14 mouse cellular contexts compared by ENCODE assay signal in the genomic region with DNA sequence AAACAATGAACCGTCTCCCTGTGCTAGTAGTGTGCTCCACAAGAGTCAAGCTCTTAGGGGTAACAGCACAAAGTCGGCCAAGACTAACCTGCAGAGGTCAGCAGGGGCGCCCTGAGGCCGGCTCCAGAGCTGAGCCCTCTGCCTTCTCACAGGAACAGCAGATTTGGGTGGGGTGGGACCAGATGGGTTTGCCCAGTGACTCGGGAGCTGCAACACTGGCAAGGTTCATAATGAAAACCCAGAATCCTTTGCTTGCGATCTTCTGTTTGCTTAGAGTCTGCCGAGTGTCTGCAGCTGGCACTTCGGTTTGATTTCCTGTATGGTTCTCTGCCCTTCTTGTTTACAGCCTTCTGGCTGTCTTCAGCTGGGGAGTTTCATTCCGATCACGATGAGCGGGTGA. TPM values are rescaled to one million over a fixed set of nuclear protein-coding genes. Genes with fewer than 3 reads are reported as not detected.
DNase-seq lines count a peak whose midpoint lies in the region; ATAC-seq and TF ChIP-seq lines count a peak whose summit lies in the region.
"Had no signal": no experiment of that assay in that cellular context is flagged by ENCODE, and none has a peak within 500 bp of the region (broad histone marks: within the 10 kb centered on the region; RNA-seq: fewer than 3 reads in every experiment).

No protein-coding gene starts in this region.

- TF ChIP-seq CTCF in lung, postnatal 0 days (IDR thresholded peaks at IDR 0.05) = no peak
- TF ChIP-seq CTCF in hindbrain, postnatal 0 days (IDR thresholded peaks at IDR 0.05; ENCODE audit: low read depth) = no peak

- no peak for TF ChIP-seq EP300 in lung, postnatal 0 days (IDR thresholded peaks at IDR 0.05)

- no peaks in the 10 kb centered on the region for H3K9me3 ChIP-seq in lung, postnatal 0 days (ENCODE audit: low read length)
- no peaks in the 10 kb centered on the region for H3K9me3 ChIP-seq in hindbrain, postnatal 0 days (ENCODE audit: low read length)
- H3K9me3 ChIP-seq: limb, embryonic 15.5 days; midbrain, embryonic 10.5 days had no signal

- H3K9ac ChIP-seq in lung, postnatal 0 days (replicated peaks; ENCODE audit: low read depth) = no peak overlapping the region
- no peak overlapping the region for H3K9ac ChIP-seq in hindbrain, postnatal 0 days (replicated peaks; ENCODE audit: low read length)
- H3K9ac ChIP-seq: limb, embryonic 15.5 days had no signal

- no peaks in the 10 kb centered on the region for H3K36me3 ChIP-seq in lung, postnatal 0 days (ENCODE audit: insufficient read depth, low read length)
- no peaks in the 10 kb centered on the region for H3K36me3 ChIP-seq in splenic B cell, adult 2 months (ENCODE audit: control insufficient read depth, insufficient read depth, low read length, poor library complexity, severe bottlenecking)
- no peaks in the 10 kb centered on the region for H3K36me3 ChIP-seq in hindbrain, postnatal 0 days (ENCODE audit: insufficient read depth, low read length)
- H3K36me3 ChIP-seq: limb, embryonic 15.5 days; midbrain, embryonic 10.5 days had no signal

- no peak overlapping the region for H3K4me3 ChIP-seq in lung, postnatal 0 days (ENCODE audit: low read depth, low read length)
- no peak overlapping the region for H3K4me3 ChIP-seq in hindbrain, postnatal 0 days (ENCODE audit: low read length)
- H3K4me3 ChIP-seq: limb, embryonic 15.5 days; midbrain, embryonic 10.5 days had no signal

- H3K27ac ChIP-seq in lung, postnatal 0 days (ENCODE audit: low read length) = no peak overlapping the region
- H3K27ac ChIP-seq in hindbrain, postnatal 0 days = no peak overlapping the region
- H3K27ac ChIP-seq: limb, embryonic 15.5 days; midbrain, embryonic 10.5 days had no signal

- no peaks in the 10 kb centered on the region for H3K27me3 ChIP-seq in lung, postnatal 0 days (replicated peaks; ENCODE audit: insufficient read depth, low read length)
- H3K27me3 ChIP-seq in splenic B cell, adult 2 months (ENCODE audit: control insufficient read depth, insufficient read depth, low read length, poor library complexity, severe bottlenecking) = no peaks in the 10 kb centered on the region
- no peaks in the 10 kb centered on the region for H3K27me3 ChIP-seq in hindbrain, postnatal 0 days (ENCODE audit: insufficient read depth, low read length)
- H3K27me3 ChIP-seq: limb, embryonic 15.5 days; Patski had no signal

- H3K4me2 ChIP-seq in lung, postnatal 0 days (replicated peaks; ENCODE audit: low read depth, low read length) = peak overlapping the region; percentile 17; the same call in 1 of the 2 replicates
- no peak overlapping the region for H3K4me2 ChIP-seq in hindbrain, postnatal 0 days (ENCODE audit: low read depth, low read length)
- H3K4me2 ChIP-seq: limb, embryonic 15.5 days had no signal

- DNase-seq in cerebellum, postnatal 10 days = peak; percentile 18 to 20
- DNase-seq in cerebellum, adult 8-10 months = no peak
- peak; percentile 70 for DNase-seq in CD4-positive helper T cell, adult 2 months (ENCODE audit: low read depth, low spot score)
- peak; percentile 36 for DNase-seq in lung, postnatal 0 days (ENCODE audit: low spot score)
- DNase-seq in splenic B cell, adult 2 months (ENCODE audit: low read depth, low spot score) = peak; percentile 61
- DNase-seq in layer of hippocampus, postnatal 14 days (ENCODE audit: low spot score in 2 of 2) = no peak
- DNase-seq in kidney, adult 9 months = no peak
- DNase-seq in hindbrain, postnatal 0 days (ENCODE audit: low spot score) = no peak
- DNase-seq: adrenal gland, postnatal 36 days; cerebellum, adult 2 months; kidney, adult 11 months had no signal

- 38% methylated on average over 11 of the region's 11 CpGs for WGBS in lung, postnatal 0 days
- 61% methylated on average over 11 of the region's 11 CpGs for WGBS in hindbrain, postnatal 0 days

- no peaks in the 10 kb centered on the region for H3K4me1 ChIP-seq in lung, postnatal 0 days (ENCODE audit: insufficient read depth, low read depth, low read length)
- H3K4me1 ChIP-seq in hindbrain, postnatal 0 days (ENCODE audit: insufficient read depth, low read length) = no peaks in the 10 kb centered on the region
- H3K4me1 ChIP-seq: limb, embryonic 15.5 days had no signal

- ATAC-seq in lung, postnatal 0 days = no peak
- ATAC-seq in hindbrain, postnatal 0 days = no peak
- ATAC-seq: Patski had no signal

RNA-seq across cellular contexts. Expression of gene Rhoh, which starts 10.2 kb away (rescaled TPM):
- polyA plus RNA-seq in lung, postnatal 0 days (2015; fragmentation: Nextera tagmentation; extraction: Ambion mirVana) = 0.90 and 0.98 TPM in 2 replicates
- 1 to 10 TPM in 1 of 2 experiments, under 1 TPM in 1; 0.76 to 1.8 TPM for total RNA-seq in layer of hippocampus, postnatal 14 days (2021)
- 0.22 and 0.42 TPM in 2 replicates for total RNA-seq in hindbrain, postnatal 0 days (2014; rRNA removed)
- polyA plus RNA-seq in hindbrain, postnatal 0 days (2015; fragmentation: Nextera tagmentation; extraction: Ambion mirVana) = 0.39 and 0.45 TPM in 2 replicates

Comparison
In these comparisons a context has a peak if more than half of its experiments do, and no peak if none do; other contexts are left out.
1. DNase-seq: peak in cerebellum, postnatal 10 days (2 of 2), CD4-positive helper T cell, adult 2 months (single experiment), lung, postnatal 0 days (single experiment) and splenic B cell, adult 2 months (single experiment); none in cerebellum, adult 8-10 months (single experiment), layer of hippocampus, postnatal 14 days (0 of 2), kidney, adult 9 months (single experiment) and hindbrain, postnatal 0 days (single experiment).